Mouse (Mus musculus) layer of hippocampus, adult 8-10 months (tissue): ENCODE measurements around the gene Ankrd13d. TPM values are rescaled to one million over a fixed set of nuclear protein-coding genes. Genes with fewer than 3 reads are reported as not detected.

Source experiments
- DNase-seq, 2 experiments: peaks; one replicate each; pipeline ENCODE4 v3.0.0; 2022; ENCODE audit warnings: low spot score in 2 of 2
- microRNA-seq, 2 experiments: library from miRNA; unstranded; fragments of <30 nt; microRNA quantifications; one replicate each; pipeline ENCODE4 v1.2.0; 2022
- total RNA-seq, 4 experiments: library from RNA; stranded (reverse); gene quantifications; 2 replicates each; pipeline ENCODE4 v1.2.4; 2022

Gene Ankrd13d
- total RNA-seq, 4 experiments from 2014 or later = 60.3 to 77.2 (median 67.3) TPM

DNA sequence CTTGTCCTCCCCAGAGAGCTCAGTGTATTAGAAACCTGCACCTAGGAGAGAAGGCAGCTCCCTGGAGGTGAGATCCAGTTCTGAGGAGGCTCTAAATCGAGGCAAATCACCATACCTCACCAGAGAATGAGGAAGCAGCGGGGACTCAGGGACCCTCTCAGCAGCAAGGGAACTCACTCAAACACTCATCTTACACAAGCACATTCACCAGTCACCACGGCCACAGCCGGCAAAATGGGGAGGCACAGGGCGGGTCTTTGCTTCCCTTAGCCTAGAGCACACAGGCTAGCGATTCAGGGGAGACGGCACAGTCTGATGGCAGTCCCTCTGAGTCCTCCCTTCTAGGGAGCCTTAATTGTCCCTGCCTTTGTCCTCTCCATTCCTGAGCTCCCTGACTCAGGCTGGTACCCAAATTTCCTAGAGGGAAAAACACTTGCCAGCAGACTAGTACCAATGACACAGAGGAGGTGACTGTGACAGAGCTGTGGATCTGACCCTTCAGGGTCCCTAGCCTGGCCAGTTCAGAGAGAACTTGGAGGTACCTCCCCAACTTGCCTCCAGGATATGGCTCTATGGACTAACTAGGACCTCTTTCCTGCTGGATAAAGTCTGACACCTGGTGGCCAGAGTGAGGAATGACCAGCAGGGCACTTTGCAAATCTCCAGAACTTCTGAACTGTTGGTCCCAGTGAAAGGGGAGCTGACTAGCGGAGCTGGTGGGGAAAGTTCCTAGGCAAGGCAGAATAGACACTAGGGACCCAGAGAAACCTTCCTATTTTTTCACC lies 54.9 kb downstream of the Ankrd13d start:
- DNase-seq = peak; percentile 60 to 71

- DNase-seq = no peak
Measured at GRCm38 (mm10) chr19:4227446-4227845, 55.5 kb downstream of the Ankrd13d start.

DNA sequence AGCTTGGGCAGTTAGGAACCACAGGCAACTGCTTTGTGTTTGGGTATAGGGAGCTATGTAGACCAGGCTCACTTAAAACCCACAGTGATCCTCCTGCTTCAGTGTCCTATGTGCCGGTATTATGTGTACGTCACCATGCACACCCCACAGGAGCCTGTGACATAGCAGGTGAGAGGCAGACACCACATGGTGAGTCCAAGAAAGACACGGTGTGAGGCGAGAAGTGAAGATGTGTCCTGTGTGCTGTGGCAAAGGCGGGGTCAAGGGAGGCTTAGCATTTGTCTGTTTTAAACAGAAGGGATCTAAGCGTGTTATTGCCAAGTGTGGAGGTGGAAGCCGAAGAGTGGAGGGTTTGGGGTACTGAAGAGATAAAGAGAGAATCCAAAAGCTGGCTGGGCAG lies 56.2 kb downstream of the Ankrd13d start:
- no peak for DNase-seq

GRCm38 (mm10) chr19:4222165-4222564 lies 60.8 kb downstream of the Ankrd13d start:
- DNase-seq = no peak

- DNase-seq = no peak
Measured at GRCm38 (mm10) chr19:4220957-4221743, 61.8 kb downstream of the Ankrd13d start.

DNA sequence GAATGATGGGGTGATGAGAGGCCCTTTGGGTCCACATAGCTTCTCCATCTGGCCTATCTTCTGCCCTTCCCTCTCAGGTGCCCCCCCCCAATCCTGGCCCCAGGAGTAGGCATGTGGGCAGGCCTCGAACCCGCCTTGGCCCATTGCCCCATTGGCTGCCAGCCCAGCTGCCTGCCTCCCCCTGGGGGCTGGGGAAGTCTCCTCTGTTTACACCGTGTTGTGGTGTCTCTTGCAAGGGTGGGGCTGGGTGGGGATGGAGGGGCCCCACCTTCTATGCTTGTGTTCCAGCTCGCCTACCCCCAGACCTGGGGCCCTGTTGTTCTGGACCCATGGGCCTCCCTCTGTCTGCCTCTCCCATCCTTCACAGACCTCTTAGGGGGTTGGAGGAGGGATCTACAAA lies 62.5 kb downstream of the Ankrd13d start:
- DNase-seq = no peak

Small RNAs within 50 kb of the gene (microRNA-seq; reads per million reads assigned to microRNA genes)
- 4.0 to 7.7 reads per million in 2 experiments for gene Mir6985

Other genes with a start within 250 kb of the Ankrd13d start
- 100 to 1,000 TPM; 395 to 468 (median 434) TPM for gene Gstp1, start 245.2 kb downstream of the Ankrd13d start, total RNA-seq
- 10 to 100 TPM; 44.8 to 75.0 (median 48.9) TPM for gene Gstp2, start 237.1 kb downstream of the Ankrd13d start, total RNA-seq
- gene Gstp3, start 223.6 kb downstream of the Ankrd13d start, total RNA-seq = not detected
- not detected for gene Cabp2, start 201.6 kb downstream of the Ankrd13d start, total RNA-seq
- gene Cdk2ap2, start 186.0 kb downstream of the Ankrd13d start, total RNA-seq = 10 to 100 TPM; 27.6 to 38.9 (median 31.5) TPM
- gene Pitpnm1, start 183.1 kb downstream of the Ankrd13d start, total RNA-seq = 100 to 1,000 TPM; 180 to 200 (median 193) TPM
- 100 to 1,000 TPM; 117 to 127 (median 123) TPM for gene Aip, start 157.3 kb downstream of the Ankrd13d start, total RNA-seq
- gene Gpr152, start 143.3 kb downstream of the Ankrd13d start, total RNA-seq = under 1 TPM in 1 of 4 experiments, not detected in 3; 0.07 TPM
- under 1 TPM in 1 of 4 experiments, not detected in 3; 0.68 TPM for gene Cabp4, start 139.1 kb downstream of the Ankrd13d start, total RNA-seq
- gene Coro1b, start 134.5 kb downstream of the Ankrd13d start, total RNA-seq = 10 to 100 TPM; 83.8 to 99.0 (median 98.2) TPM
- gene Ptprcap, start 129.5 kb downstream of the Ankrd13d start, total RNA-seq = 1 to 10 TPM; 1.3 to 4.4 (median 1.6) TPM
- gene Rps6kb2, start 119.8 kb downstream of the Ankrd13d start, total RNA-seq = 10 to 100 TPM; 30.1 to 44.3 (median 41.1) TPM
- 10 to 100 TPM in 1 of 4 experiments, 1 to 10 TPM in 3; 6.3 to 10.1 (median 8.9) TPM for gene Carns1, start 107.7 kb downstream of the Ankrd13d start, total RNA-seq
- gene Tbc1d10c, start 91.9 kb downstream of the Ankrd13d start, total RNA-seq = 1 to 10 TPM in 3 of 4 experiments, under 1 TPM in 1; 0.66 to 2.0 (median 1.4) TPM
- gene Ppp1ca, start 91.1 kb downstream of the Ankrd13d start, total RNA-seq = 100 to 1,000 TPM; 255 to 271 (median 266) TPM
- 10 to 100 TPM in 2 of 4 experiments, 1 to 10 TPM in 2; 8.7 to 11.6 (median 9.7) TPM for gene Rad9a, start 81.5 kb downstream of the Ankrd13d start, total RNA-seq
- 1 to 10 TPM in 3 of 4 experiments, under 1 TPM in 1; 0.70 to 3.3 (median 1.9) TPM for gene Clcf1, start 68.9 kb downstream of the Ankrd13d start, total RNA-seq
- gene AC109138.7, start 68.8 kb downstream of the Ankrd13d start, total RNA-seq = not detected
- 10 to 100 TPM; 13.3 to 25.1 (median 18.5) TPM for gene Pold4, start 51.2 kb downstream of the Ankrd13d start, total RNA-seq
- gene Ssh3, start 14.0 kb downstream of the Ankrd13d start, total RNA-seq = 10 to 100 TPM; 64.8 to 79.5 (median 68.0) TPM
- 100 to 1,000 TPM; 174 to 191 (median 186) TPM for gene Grk2, start 23.1 kb upstream of the Ankrd13d start, total RNA-seq
- 10 to 100 TPM; 79.2 to 87.3 (median 84.4) TPM for gene Kdm2a, start 115.1 kb upstream of the Ankrd13d start, total RNA-seq
- gene Rhod, start 156.3 kb upstream of the Ankrd13d start, total RNA-seq = 1 to 10 TPM in 1 of 4 experiments, under 1 TPM in 3; 0.74 to 1.1 (median 0.85) TPM
- 10 to 100 TPM; 29.2 to 31.3 (median 30.2) TPM for gene Syt12, start 194.3 kb upstream of the Ankrd13d start, total RNA-seq
- not detected for gene 2010003K11Rik, start 215.4 kb upstream of the Ankrd13d start, total RNA-seq
- 10 to 100 TPM; 64.5 to 72.7 (median 68.1) TPM for gene Pcx, start 227.3 kb upstream of the Ankrd13d start, total RNA-seq